Mouse (Mus musculus) lung, adult 2 months (tissue): Measurements from ENCODE around the gene Gm10644. TPM values are rescaled to one million over a fixed set of nuclear protein-coding genes. Genes with fewer than 3 reads are reported as not detected.

ENCODE experiments used
- DNase-seq: peaks from one replicate; pipeline ENCODE4 v3.0.0; 2022
- H3K4me1 ChIP-seq: fragments of 200-500 bp; 2 replicates; pipeline ENCODE4 v1.6.1; 2011; ENCODE audit warnings: low read length; ENCODE audit not compliant: control insufficient read depth, insufficient read depth
- H3K4me3 ChIP-seq: fragments of 200-500 bp; replicated peaks from 2 replicates; pipeline ENCODE3; 2011; ENCODE audit warnings: low read depth, mild to moderate bottlenecking, control low read depth, low read length; ENCODE audit errors: extremely low read depth
- CTCF ChIP-seq: fragments of 200-500 bp; IDR thresholded peaks from 2 replicates; pipeline ENCODE4 v1.5.1; 2011; ENCODE audit warnings: mild to moderate bottlenecking, low read length, control low read depth; ENCODE audit not compliant: insufficient read depth
- POLR2A ChIP-seq: fragments of 200-500 bp; IDR thresholded peaks from 2 replicates; pipeline ENCODE4 v1.6.1; 2011; ENCODE audit warnings: low read depth, mild to moderate bottlenecking, control low read depth, low read length, borderline replicate concordance; ENCODE audit errors: extremely low read depth
- WGBS: fragments of 180-500 bp; shearing (Covaris S2); methylation state at CpG from one replicate; pipeline ENCODE4 v1.1.7; 2018; 5-methylcytosine and 5-hydroxymethylcytosine counted together
- polyA plus RNA-seq: library from polyadenylated mRNA; depleted of rRNA; stranded (reverse); fragments of >200 nt; gene quantifications from 2 replicates; pipeline ENCODE4 v1.2.3, GENCODE M21; 2012; rRNA removed

Gene Gm10644
- polyA plus RNA-seq, 1 experiment, result 2.0 TPM

- 2% methylated on average over 97 of the region's 100 CpGs for WGBS
- no peak for DNase-seq
- Histone ChIP-seq H3K4me1 (peaks cover 2% of the 10 kb centered on the region), H3K4me3 (peak overlapping the region; percentile 74)
- TF ChIP-seq POLR2A (no peak), CTCF (no peak)
Measured at GRCm38 (mm10) chr8:83900266-83900956, 54.6 kb downstream of the Gm10644 start.

DNA sequence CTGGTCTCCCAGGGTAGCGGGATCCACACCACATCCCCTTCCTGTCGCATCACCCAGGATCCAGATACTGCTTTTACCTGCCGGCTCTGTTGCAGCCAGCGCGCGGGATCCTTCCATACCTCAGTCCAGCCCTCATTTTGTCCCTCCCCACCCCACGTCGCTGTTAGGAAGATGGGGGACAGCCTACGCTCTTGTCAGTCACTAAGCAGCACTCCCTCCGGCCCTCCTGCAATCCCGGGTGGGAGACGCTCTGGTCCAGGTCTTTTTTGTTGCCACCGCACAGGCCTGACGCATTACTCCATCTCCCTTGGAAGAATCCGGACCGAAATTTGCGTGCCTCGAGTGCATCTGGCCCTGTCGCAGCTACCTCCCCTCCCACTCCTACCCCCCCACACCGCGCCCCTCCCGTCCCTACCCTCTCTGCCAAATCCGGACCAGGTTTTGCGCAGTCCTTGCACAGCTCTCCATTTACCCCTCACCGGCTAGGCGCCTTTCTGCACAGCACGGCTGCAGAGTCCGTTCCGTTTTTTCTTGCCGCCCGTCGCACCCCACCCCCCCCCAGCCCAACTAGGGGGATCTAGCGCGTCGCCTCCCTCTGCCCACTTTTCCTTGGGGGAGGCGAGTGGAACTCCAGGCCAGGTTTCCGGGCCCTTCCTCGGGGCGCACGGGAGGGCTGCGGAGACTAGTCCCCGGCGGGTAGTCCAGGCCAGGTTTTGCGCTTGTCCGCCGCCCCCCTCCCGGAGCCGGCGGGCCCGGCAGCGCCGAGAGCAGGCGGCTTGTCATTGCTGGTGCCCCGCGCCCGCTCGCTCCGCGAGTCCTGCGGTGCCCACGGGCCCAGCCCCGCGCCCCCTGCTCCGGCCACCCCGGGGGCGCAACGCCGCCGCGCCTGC lies 55.4 kb downstream of the Gm10644 start, which contains the start of gene Adgrl1:
Gene Adgrl1, plus strand, starts transcription at position 743 of the 890 bp plus-strand sequence.
- under 1% methylated on average over 70 of the region's 70 CpGs for WGBS
- peaks cover 2% of the 10 kb centered on the region for H3K4me1 ChIP-seq

DNA sequence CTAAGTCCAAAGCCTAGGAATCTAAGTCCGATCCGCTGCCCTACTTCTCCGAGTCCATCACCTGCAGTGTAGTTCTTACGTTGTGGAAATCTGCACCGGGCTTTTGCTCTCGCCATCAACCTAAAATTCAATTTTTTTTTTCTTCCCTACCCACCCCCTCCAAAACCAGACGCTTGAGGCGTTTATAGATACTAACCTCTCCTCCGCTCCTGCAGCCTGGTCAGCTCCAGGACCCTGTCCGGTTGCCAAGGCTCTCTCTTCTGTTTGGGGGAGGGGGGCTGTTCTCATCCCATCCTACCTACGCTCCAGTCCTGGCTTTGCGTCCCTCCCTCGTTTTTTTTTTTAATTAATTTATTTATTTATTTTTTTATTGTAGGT lies 56.0 kb downstream of the Gm10644 start:
- no peak for DNase-seq
- peaks cover 2% of the 10 kb centered on the region; the same call in 1 of the 2 replicates for H3K4me1 ChIP-seq
- under 1% methylated on average over 13 of the region's 13 CpGs for WGBS
- peak overlapping the region; percentile 74 for H3K4me3 ChIP-seq
- TF ChIP-seq POLR2A (no peak), CTCF (no peak)

More for the DNA sequence above, 55.4 kb downstream of the Gm10644 start, which contains the start of gene Adgrl1:
- peak within 1 kb of the TSS; percentile 74 for H3K4me3 ChIP-seq
- DNase-seq, result peak; percentile 86
- TF ChIP-seq POLR2A (no peak), CTCF (no peak)

GRCm38 (mm10) chr8:83898456-83898855 lies 56.5 kb downstream of the Gm10644 start:
- DNase-seq, result no peak
- 14% methylated on average over 10 of the region's 10 CpGs for WGBS
- TF ChIP-seq CTCF (no peak), POLR2A (no peak)
- peaks cover 2% of the 10 kb centered on the region; the same call in 1 of the 2 replicates for H3K4me1 ChIP-seq
- no peak overlapping the region for H3K4me3 ChIP-seq

DNA sequence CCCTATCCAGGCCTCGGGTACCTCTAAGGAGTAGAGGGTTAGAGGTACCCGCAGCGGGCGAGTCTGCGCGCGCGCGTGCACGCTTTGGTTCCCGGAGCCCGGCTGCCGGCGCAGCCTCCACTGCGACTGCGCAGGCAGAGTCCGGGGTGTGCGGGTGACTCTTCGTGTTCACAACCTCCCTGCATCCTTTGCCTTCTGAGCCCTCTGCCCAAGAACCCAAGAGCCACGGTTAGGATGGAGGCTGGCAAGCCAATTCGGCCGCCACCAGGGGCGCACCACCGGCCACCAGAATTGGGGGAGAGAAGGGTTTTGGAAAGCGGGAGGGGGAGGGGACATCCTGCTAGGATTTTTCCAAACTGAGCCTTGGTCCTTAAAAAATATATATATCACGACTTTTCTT lies 57.8 kb downstream of the Gm10644 start:
- no peak overlapping the region for H3K4me3 ChIP-seq

GRCm38 (mm10) chr8:83896461-83896860 lies 58.5 kb downstream of the Gm10644 start:
- no peak for DNase-seq
- TF ChIP-seq POLR2A (no peak), CTCF (no peak)
- 89% methylated on average over 7 of the region's 7 CpGs for WGBS
- Histone ChIP-seq H3K4me3 (no peak overlapping the region), H3K4me1 (peaks cover 2% of the 10 kb centered on the region; the same call in 1 of the 2 replicates)

More for the DNA sequence above, 57.8 kb downstream of the Gm10644 start:
- TF ChIP-seq POLR2A (no peak), CTCF (peak; percentile 31; the same call in 1 of the 2 replicates)
- 10% methylated on average over 26 of the region's 26 CpGs for WGBS
- peaks cover 2% of the 10 kb centered on the region; the same call in 1 of the 2 replicates for H3K4me1 ChIP-seq
- DNase-seq, result peak; percentile 35

- 7% methylated on average over 5 of the region's 5 CpGs for WGBS
- DNase-seq, result peak; percentile 35
- no peak for TF ChIP-seq POLR2A
- TF ChIP-seq CTCF, result peak; percentile 92
Measured at GRCm38 (mm10) chr8:83895894-83896293, 59.1 kb downstream of the Gm10644 start.

GRCm38 (mm10) chr8:83893915-83894314 lies 61.1 kb downstream of the Gm10644 start:
- H3K4me1 ChIP-seq, result no peaks in the 10 kb centered on the region; the same call in 1 of the 2 replicates
- peak; percentile 84 for DNase-seq
- TF ChIP-seq POLR2A, result no peak
- TF ChIP-seq CTCF, result peak; percentile 87
- WGBS, result under 1% methylated on average over 5 of the region's 5 CpGs
- H3K4me3 ChIP-seq, result no peak overlapping the region

More at GRCm38 (mm10) chr8:83895894-83896293, 59.1 kb downstream of the Gm10644 start:
- peaks cover 2% of the 10 kb centered on the region; the same call in 1 of the 2 replicates for H3K4me1 ChIP-seq
- no peak overlapping the region for H3K4me3 ChIP-seq

DNA sequence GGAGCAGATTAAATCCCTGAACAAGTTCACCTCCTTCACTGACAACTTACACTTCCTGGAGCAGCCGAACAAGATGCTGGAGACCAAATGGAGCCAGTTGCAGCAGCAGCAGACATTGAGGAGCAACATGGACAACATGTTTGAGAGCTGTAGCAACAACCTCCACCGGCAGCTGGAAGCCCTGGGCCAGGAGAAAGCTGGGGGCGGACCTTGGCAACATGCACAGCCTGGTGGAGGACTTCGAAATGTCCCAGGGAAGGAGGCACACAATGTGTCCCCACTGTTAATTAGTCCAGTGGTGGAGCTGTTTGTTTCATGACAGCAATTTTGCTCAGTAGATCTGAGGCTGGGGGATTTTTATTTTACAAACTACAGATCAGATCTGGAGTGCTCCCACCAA lies 62.9 kb downstream of the Gm10644 start:
- Histone ChIP-seq H3K4me3 (no peak overlapping the region), H3K4me1 (no peaks in the 10 kb centered on the region; the same call in 1 of the 2 replicates)
- no peak for DNase-seq
- TF ChIP-seq POLR2A (no peak), CTCF (0 out of 2 replicates have a peak, but pooled peaks have one; percentile 1)
- WGBS, result 35% methylated on average over 4 of the region's 4 CpGs

GRCm38 (mm10) chr8:83888409-83888808 lies 66.6 kb downstream of the Gm10644 start:
- H3K4me3 ChIP-seq, result no peak overlapping the region
- WGBS, result 73% methylated on average over 2 of the region's 2 CpGs
- no peak for DNase-seq
- TF ChIP-seq POLR2A, result no peak
- TF ChIP-seq CTCF, result no peak
- H3K4me1 ChIP-seq, result no peaks in the 10 kb centered on the region

Other genes with a start within 250 kb of the Gm10644 start
- 18.4 and 24.0 TPM in 2 replicates for gene Ddx39, start 240.0 kb downstream of the Gm10644 start, polyA plus RNA-seq
- gene Adgre5, start 213.9 kb downstream of the Gm10644 start, polyA plus RNA-seq, result 557 and 634 TPM in 2 replicates
- 81.1 and 86.4 TPM in 2 replicates for gene Adgrl1, start 55.1 kb downstream of the Gm10644 start, polyA plus RNA-seq
- 7.5 and 7.9 TPM in 2 replicates for gene Asf1b, start 302 bp upstream of the Gm10644 start, polyA plus RNA-seq
- gene Prkaca, start 17.8 kb upstream of the Gm10644 start, polyA plus RNA-seq, result 57.0 and 79.9 TPM in 2 replicates
- 37.0 and 37.9 TPM in 2 replicates for gene Samd1, start 42.5 kb upstream of the Gm10644 start, polyA plus RNA-seq
- 0.35 and 0.36 TPM in 2 replicates for gene 1700067K01Rik, start 46.3 kb upstream of the Gm10644 start, polyA plus RNA-seq
- gene 2210011C24Rik, start 57.0 kb upstream of the Gm10644 start, polyA plus RNA-seq, result 29.5 and 57.0 TPM in 2 replicates
- gene Palm3, start 66.3 kb upstream of the Gm10644 start, polyA plus RNA-seq, result 0.42 and 0.89 TPM in 2 replicates
- gene Il27ra, start 87.4 kb upstream of the Gm10644 start, polyA plus RNA-seq, result 7.5 and 8.4 TPM in 2 replicates
- gene Rln3, start 89.8 kb upstream of the Gm10644 start, polyA plus RNA-seq, result 0.22 and 0.71 TPM in 2 replicates
- gene Gm10643, start 109.9 kb upstream of the Gm10644 start, polyA plus RNA-seq, result 0.71 and 1.0 TPM in 2 replicates
- 29.8 and 30.7 TPM in 2 replicates for gene Rfx1, start 111.6 kb upstream of the Gm10644 start, polyA plus RNA-seq
- 36.1 and 42.5 TPM in 2 replicates for gene Dcaf15, start 149.6 kb upstream of the Gm10644 start, polyA plus RNA-seq
- gene Podnl1, start 170.8 kb upstream of the Gm10644 start, polyA plus RNA-seq, result 1.8 and 2.4 TPM in 2 replicates
- 25.9 and 27.7 TPM in 2 replicates for gene Cc2d1a, start 192.7 kb upstream of the Gm10644 start, polyA plus RNA-seq
- gene 4930432K21Rik, start 192.8 kb upstream of the Gm10644 start, polyA plus RNA-seq, result 1.0 and 1.1 TPM in 2 replicates
- 0.18 and 0.54 TPM in 2 replicates for gene Nanos3, start 230.0 kb upstream of the Gm10644 start, polyA plus RNA-seq